ENCODE assay signal across 12 mouse cellular contexts in the genomic region with DNA sequence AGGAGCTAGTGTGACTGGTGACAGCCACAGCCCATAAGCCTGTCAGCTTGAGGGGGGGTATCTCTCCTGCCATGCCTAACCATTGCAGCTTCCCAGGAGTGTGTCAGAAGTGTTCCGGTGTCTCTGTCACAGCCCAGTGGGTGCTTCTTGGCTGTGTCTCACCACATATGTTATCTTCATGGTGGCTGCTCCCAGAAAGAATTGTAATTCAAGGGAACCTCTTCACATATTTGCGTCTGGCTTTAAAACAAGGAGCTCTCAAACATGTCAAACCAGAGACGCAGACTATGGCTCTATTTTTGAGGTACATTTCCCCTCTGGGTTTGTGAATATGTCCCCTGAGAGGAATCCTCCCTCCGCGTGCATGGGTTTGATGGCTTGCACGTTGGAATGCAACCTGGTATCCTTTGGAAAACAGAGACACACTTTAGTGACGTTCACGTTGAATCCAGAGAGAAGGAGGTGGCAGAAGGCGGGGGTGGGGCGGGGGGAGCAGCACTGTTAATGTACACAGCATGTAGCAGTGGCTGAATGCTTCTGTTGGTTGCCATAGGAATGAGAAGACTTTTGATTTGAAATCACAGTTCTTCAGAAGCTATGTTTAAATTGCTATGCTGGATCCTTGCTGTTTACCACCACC. TPM values are rescaled to one million over a fixed set of nuclear protein-coding genes. Genes with fewer than 3 reads are reported as not detected.
DNase-seq lines count a peak whose midpoint lies in the region; ATAC-seq and TF ChIP-seq lines count a peak whose summit lies in the region.
"Had no signal": no experiment of that assay in that cellular context is flagged by ENCODE, and none has a peak within 500 bp of the region (broad histone marks: within the 10 kb centered on the region; RNA-seq: fewer than 3 reads in every experiment).

No protein-coding gene starts in this region.

- H3K9me3 ChIP-seq in forebrain, embryonic 12.5 days: no peaks in the 10 kb centered on the region
- no peaks in the 10 kb centered on the region for H3K9me3 ChIP-seq in forebrain, embryonic 10.5 days
- H3K9me3 ChIP-seq in midbrain, embryonic 14.5 days (ENCODE audit: control insufficient read depth, low read length): no peaks in the 10 kb centered on the region
- no peaks in the 10 kb centered on the region for H3K9me3 ChIP-seq in midbrain, embryonic 10.5 days (replicated peaks)
- H3K9me3 ChIP-seq in forebrain, postnatal 0 days (ENCODE audit: low read length): no peaks in the 10 kb centered on the region
- H3K9me3 ChIP-seq: kidney, embryonic 15.5 days; neural tube, embryonic 12.5 days had no signal

- no peak for ATAC-seq in forebrain, embryonic 12.5 days (ENCODE audit: low FRiP score)
- no peak for ATAC-seq in midbrain, embryonic 14.5 days (ENCODE audit: low FRiP score, low TSS enrichment)
- ATAC-seq in forebrain, postnatal 0 days: peak; percentile 95
- ATAC-seq in megakaryocyte, adult 5-6 weeks (ENCODE audit: poor library complexity, severe bottlenecking): no peak

- no peak overlapping the region for H3K4me2 ChIP-seq in forebrain, embryonic 12.5 days
- H3K4me2 ChIP-seq in midbrain, embryonic 14.5 days (ENCODE audit: low read length): no peak overlapping the region
- peak overlapping the region; percentile 34 for H3K4me2 ChIP-seq in forebrain, postnatal 0 days (ENCODE audit: low read depth)
- H3K4me2 ChIP-seq: kidney, embryonic 15.5 days; neural tube, embryonic 12.5 days had no signal

- H3K4me1 ChIP-seq in forebrain, embryonic 12.5 days: peaks cover 8% of the 10 kb centered on the region; the same call in 1 of the 2 replicates
- peaks cover 7% of the 10 kb centered on the region for H3K4me1 ChIP-seq in forebrain, embryonic 10.5 days
- peaks cover 8% of the 10 kb centered on the region for H3K4me1 ChIP-seq in midbrain, embryonic 14.5 days (ENCODE audit: control insufficient read depth, insufficient read depth, low read length)
- peaks cover 16% of the 10 kb centered on the region for H3K4me1 ChIP-seq in midbrain, embryonic 10.5 days
- peaks cover 4% of the 10 kb centered on the region; the same call in 1 of the 2 replicates for H3K4me1 ChIP-seq in forebrain, postnatal 0 days (ENCODE audit: insufficient read depth)
- H3K4me1 ChIP-seq: kidney, embryonic 15.5 days; neural tube, embryonic 12.5 days had no signal

- no peaks in the 10 kb centered on the region for H3K27me3 ChIP-seq in forebrain, embryonic 12.5 days
- no peaks in the 10 kb centered on the region for H3K27me3 ChIP-seq in forebrain, embryonic 10.5 days (ENCODE audit: poor library complexity, severe bottlenecking)
- H3K27me3 ChIP-seq in midbrain, embryonic 14.5 days (ENCODE audit: control insufficient read depth, insufficient read depth, low read length): no peaks in the 10 kb centered on the region
- H3K27me3 ChIP-seq in midbrain, embryonic 10.5 days (ENCODE audit: low read depth, poor library complexity, severe bottlenecking): no peaks in the 10 kb centered on the region
- H3K27me3 ChIP-seq in forebrain, postnatal 0 days (ENCODE audit: insufficient read depth, low read length): no peaks in the 10 kb centered on the region
- H3K27me3 ChIP-seq: kidney, embryonic 15.5 days; neural tube, embryonic 12.5 days had no signal

- no peaks in the 10 kb centered on the region for H3K36me3 ChIP-seq in forebrain, embryonic 12.5 days (replicated peaks)
- no peaks in the 10 kb centered on the region for H3K36me3 ChIP-seq in forebrain, embryonic 10.5 days (replicated peaks)
- no peaks in the 10 kb centered on the region for H3K36me3 ChIP-seq in midbrain, embryonic 14.5 days (ENCODE audit: control insufficient read depth, insufficient read depth, low read length)
- H3K36me3 ChIP-seq in midbrain, embryonic 10.5 days: no peaks in the 10 kb centered on the region
- H3K36me3 ChIP-seq in forebrain, postnatal 0 days (ENCODE audit: insufficient read depth): no peaks in the 10 kb centered on the region
- H3K36me3 ChIP-seq: kidney, embryonic 15.5 days; neural tube, embryonic 12.5 days had no signal

- DNase-seq in forebrain, embryonic 10.5 days (ENCODE audit: extremely low spot score, low spot score): no peak
- DNase-seq in midbrain, embryonic 14.5 days: no peak
- DNase-seq in midbrain, embryonic 10.5 days (ENCODE audit: low spot score): no peak
- DNase-seq in forebrain, postnatal 0 days: peak; percentile 77
- DNase-seq in right cerebral cortex, postnatal 4 days: peak; percentile 50
- DNase-seq in heart, adult 18-20 months: no peak
- DNase-seq: heart, postnatal 10 days; lung, postnatal 14 days had no signal

- TF ChIP-seq CTCF in forebrain, postnatal 0 days (IDR thresholded peaks at IDR 0.05; ENCODE audit: low read depth): no peak

- WGBS in forebrain, embryonic 12.5 days: 61% methylated on average over 10 of the region's 10 CpGs
- WGBS in forebrain, embryonic 10.5 days: 75% methylated on average over 10 of the region's 10 CpGs
- 61% methylated on average over 10 of the region's 10 CpGs for WGBS in midbrain, embryonic 14.5 days
- 71% methylated on average over 10 of the region's 10 CpGs for WGBS in midbrain, embryonic 10.5 days
- 39% methylated on average over 10 of the region's 10 CpGs for WGBS in forebrain, postnatal 0 days

- no peak overlapping the region for H3K4me3 ChIP-seq in forebrain, embryonic 12.5 days (replicated peaks)
- H3K4me3 ChIP-seq in forebrain, embryonic 10.5 days: no peak overlapping the region
- H3K4me3 ChIP-seq in midbrain, embryonic 14.5 days (replicated peaks; ENCODE audit: low read depth, low read length): no peak overlapping the region
- H3K4me3 ChIP-seq in midbrain, embryonic 10.5 days: no peak overlapping the region
- H3K4me3 ChIP-seq in forebrain, postnatal 0 days (ENCODE audit: low read depth, low read length): 0 out of 2 replicates have a peak overlapping the region, but pooled peaks have one; percentile 12
- H3K4me3 ChIP-seq: kidney, embryonic 15.5 days; neural tube, embryonic 12.5 days had no signal

- peak overlapping the region; percentile 44; the same call in 1 of the 2 replicates for H3K27ac ChIP-seq in forebrain, embryonic 12.5 days
- H3K27ac ChIP-seq in forebrain, embryonic 10.5 days: no peak overlapping the region
- peak overlapping the region; percentile 37; the same call in 1 of the 2 replicates for H3K27ac ChIP-seq in midbrain, embryonic 14.5 days (replicated peaks; ENCODE audit: low read depth, low read length)
- no peak overlapping the region for H3K27ac ChIP-seq in midbrain, embryonic 10.5 days (replicated peaks)
- H3K27ac ChIP-seq in forebrain, postnatal 0 days (ENCODE audit: low read depth, low read length): peak overlapping the region; percentile 82
- H3K27ac ChIP-seq: kidney, embryonic 15.5 days; neural tube, embryonic 12.5 days had no signal

- no peak overlapping the region for H3K9ac ChIP-seq in forebrain, embryonic 12.5 days
- no peak overlapping the region for H3K9ac ChIP-seq in midbrain, embryonic 14.5 days (replicated peaks; ENCODE audit: low read length)
- no peak overlapping the region for H3K9ac ChIP-seq in forebrain, postnatal 0 days
- H3K9ac ChIP-seq: kidney, embryonic 15.5 days; neural tube, embryonic 12.5 days had no signal

RNA-seq across cellular contexts. Expression of gene Phactr1, which starts 8.7 kb away (rescaled TPM):
- polyA plus RNA-seq in forebrain, embryonic 12.5 days (2016; fragmentation: Nextera tagmentation; extraction: Ambion mirVana): 17.4 and 21.8 TPM in 2 replicates
- polyA plus RNA-seq in forebrain, embryonic 10.5 days (2016; fragmentation: Nextera tagmentation; extraction: Ambion mirVana): 4.5 and 5.5 TPM in 2 replicates
- polyA plus RNA-seq in midbrain, embryonic 14.5 days (2014; fragmentation: Nextera tagmentation; extraction: Ambion mirVana): 62.2 and 63.8 TPM in 2 replicates
- polyA plus RNA-seq in midbrain, embryonic 10.5 days (2016; fragmentation: Nextera tagmentation; extraction: Ambion mirVana): 5.5 and 6.6 TPM in 2 replicates
- 82.9 and 84.5 TPM in 2 replicates for total RNA-seq in forebrain, postnatal 0 days (2014; rRNA removed)
- polyA plus RNA-seq in forebrain, postnatal 0 days (2015; fragmentation: Nextera tagmentation; extraction: Ambion mirVana): 93.0 and 106 TPM in 2 replicates
- total RNA-seq in megakaryocyte, adult 5-6 weeks (2015): 0.07 TPM in 1 of 2 replicates, not detected in the other
- total RNA-seq in megakaryocyte, adult 5-6 weeks (2017): 0.04 and 1.4 TPM in 2 replicates
- 1 to 10 TPM; 4.8 TPM for total RNA-seq in heart, adult 18-20 months (2021)

Comparison
In these comparisons a context has a peak if more than half of its experiments do, and no peak if none do; other contexts are left out.
1. H3K27ac ChIP-seq: peak in forebrain, embryonic 12.5 days (single experiment), midbrain, embryonic 14.5 days (single experiment) and forebrain, postnatal 0 days (single experiment); none in forebrain, embryonic 10.5 days (single experiment) and midbrain, embryonic 10.5 days (single experiment).
2. DNase-seq: peak in forebrain, postnatal 0 days (single experiment) and right cerebral cortex, postnatal 4 days (single experiment); none in forebrain, embryonic 10.5 days (single experiment), midbrain, embryonic 14.5 days (single experiment), midbrain, embryonic 10.5 days (single experiment) and heart, adult 18-20 months (0 of 2).